ENCODE assay signal across 9 mouse cellular contexts in the genomic region with DNA sequence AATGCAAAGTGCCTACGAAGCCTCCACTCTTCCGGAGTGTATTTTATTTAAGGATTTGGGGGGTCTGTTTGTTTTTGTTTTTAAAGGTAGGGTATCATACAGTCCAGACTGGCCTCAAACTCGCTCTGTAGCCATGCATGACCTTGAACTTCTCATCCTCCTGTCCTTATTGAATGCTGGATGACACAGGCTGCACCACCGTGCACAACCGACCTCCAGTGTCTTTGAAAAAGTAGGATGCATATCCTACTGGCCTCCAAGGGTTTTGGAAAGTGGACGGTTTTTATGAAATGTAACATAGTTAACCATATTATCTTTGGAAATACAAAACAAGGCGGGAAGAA. TPM values are rescaled to one million over a fixed set of nuclear protein-coding genes. Genes with fewer than 3 reads are reported as not detected.
DNase-seq lines count a peak whose midpoint lies in the region; ATAC-seq and TF ChIP-seq lines count a peak whose summit lies in the region.
"Had no signal": no experiment of that assay in that cellular context is flagged by ENCODE, and none has a peak within 500 bp of the region (broad histone marks: within the 10 kb centered on the region; RNA-seq: fewer than 3 reads in every experiment).

No protein-coding gene starts in this region.

- no peak for DNase-seq in heart, adult 11 months
- DNase-seq in cerebellum, postnatal 25 days: no peak
- no peak for DNase-seq in layer of hippocampus, postnatal 25 days (ENCODE audit: extremely low spot score in 1 of 2, low spot score in 1 of 2)

- no peak for TF ChIP-seq POLR2A in cortical plate, adult 2 months (IDR thresholded peaks at IDR 0.05; ENCODE audit: extremely low read depth, insufficient read depth, low read length)

- 36% methylated on average over 7 of the region's 7 CpGs for WGBS in heart, embryonic 16.5 days
- WGBS in hindbrain, embryonic 15.5 days: 32% methylated on average over 7 of the region's 7 CpGs
- WGBS in midbrain, embryonic 13.5 days: 30% methylated on average over 7 of the region's 7 CpGs

- TF ChIP-seq CTCF in cortical plate, adult 2 months (IDR thresholded peaks at IDR 0.05; ENCODE audit: extremely low read depth, insufficient read depth, low read length): no peak

- H3K9ac ChIP-seq in heart, embryonic 16.5 days (ENCODE audit: low read length): peak overlapping the region; percentile 67
- H3K9ac ChIP-seq in hindbrain, embryonic 15.5 days: peak overlapping the region; percentile 47
- peak overlapping the region; percentile 65 for H3K9ac ChIP-seq in midbrain, embryonic 13.5 days (replicated peaks)

- H3K4me3 ChIP-seq in heart, embryonic 16.5 days (ENCODE audit: low read length): peak overlapping the region; percentile 61
- peak overlapping the region; percentile 37 for H3K4me3 ChIP-seq in cortical plate, adult 2 months (ENCODE audit: insufficient read depth, low read length)
- peak overlapping the region; percentile 55 for H3K4me3 ChIP-seq in hindbrain, embryonic 15.5 days
- peak overlapping the region; percentile 51 for H3K4me3 ChIP-seq in midbrain, embryonic 13.5 days (replicated peaks)

- no peaks in the 10 kb centered on the region for H3K36me3 ChIP-seq in heart, embryonic 16.5 days (ENCODE audit: control insufficient read depth, insufficient read depth)
- H3K36me3 ChIP-seq in hindbrain, embryonic 15.5 days: no peaks in the 10 kb centered on the region
- H3K36me3 ChIP-seq in midbrain, embryonic 13.5 days: no peaks in the 10 kb centered on the region

- H3K4me1 ChIP-seq in heart, embryonic 16.5 days (ENCODE audit: control insufficient read depth, insufficient read depth, low read length): no peaks in the 10 kb centered on the region
- H3K4me1 ChIP-seq in cortical plate, adult 2 months (ENCODE audit: control insufficient read depth, insufficient read depth, low read length): no peaks in the 10 kb centered on the region
- peaks cover 10% of the 10 kb centered on the region for H3K4me1 ChIP-seq in hindbrain, embryonic 15.5 days (replicated peaks)
- H3K4me1 ChIP-seq in midbrain, embryonic 13.5 days (replicated peaks): peaks cover 10% of the 10 kb centered on the region

- H3K9me3 ChIP-seq in heart, embryonic 16.5 days (replicated peaks; ENCODE audit: control insufficient read depth, low read length): peaks cover 9% of the 10 kb centered on the region
- H3K9me3 ChIP-seq in hindbrain, embryonic 15.5 days: no peaks in the 10 kb centered on the region
- no peaks in the 10 kb centered on the region for H3K9me3 ChIP-seq in midbrain, embryonic 13.5 days

- no peak for ATAC-seq in heart, embryonic 16.5 days (replicated peaks; ENCODE audit: extremely low read depth, insufficient read depth, low FRiP score)
- ATAC-seq in hindbrain, embryonic 15.5 days (ENCODE audit: low FRiP score, low read depth): no peak; the same call in none of the 2 replicates
- peak; percentile 75 for ATAC-seq in midbrain, embryonic 13.5 days
- ATAC-seq in monocyte, adult 5-6 weeks (replicated peaks; ENCODE audit: insufficient number of reproducible peaks, low FRiP score, low TSS enrichment, poor library complexity, severe bottlenecking): no peak

- H3K27me3 ChIP-seq in heart, embryonic 16.5 days (ENCODE audit: control insufficient read depth, insufficient read depth, low read length): no peaks in the 10 kb centered on the region
- no peaks in the 10 kb centered on the region for H3K27me3 ChIP-seq in hindbrain, embryonic 15.5 days
- no peaks in the 10 kb centered on the region for H3K27me3 ChIP-seq in midbrain, embryonic 13.5 days
- H3K27me3 ChIP-seq: CH12.LX had no signal

- H3K27ac ChIP-seq in heart, embryonic 16.5 days (ENCODE audit: low read length): no peak overlapping the region
- H3K27ac ChIP-seq in cortical plate, adult 2 months (ENCODE audit: insufficient read depth, low read length): no peak overlapping the region
- no peak overlapping the region for H3K27ac ChIP-seq in hindbrain, embryonic 15.5 days (replicated peaks)
- H3K27ac ChIP-seq in midbrain, embryonic 13.5 days: no peak overlapping the region

- H3K4me2 ChIP-seq in heart, embryonic 16.5 days (ENCODE audit: low read depth, low read length): peak overlapping the region; percentile 96
- H3K4me2 ChIP-seq in hindbrain, embryonic 15.5 days: peak overlapping the region; percentile 80
- peak overlapping the region; percentile 72 for H3K4me2 ChIP-seq in midbrain, embryonic 13.5 days (replicated peaks)

RNA-seq across cellular contexts. Expression of a gene that starts 0.3 kb away (rescaled TPM):
- 0.34 and 0.42 TPM in 2 replicates for polyA plus RNA-seq in heart, embryonic 16.5 days (2015; fragmentation: Nextera tagmentation; extraction: Ambion mirVana)
- polyA plus RNA-seq in cortical plate, adult 2 months (2012; rRNA removed): 11.8 and 13.4 TPM in 2 replicates
- polyA plus RNA-seq in hindbrain, embryonic 15.5 days (2015; fragmentation: Nextera tagmentation; extraction: Ambion mirVana): 3.2 and 3.5 TPM in 2 replicates
- polyA plus RNA-seq in midbrain, embryonic 13.5 days (2015; fragmentation: Nextera tagmentation; extraction: Ambion mirVana): 2.8 and 5.0 TPM in 2 replicates
- total RNA-seq in monocyte, adult 5-6 weeks (2017): 0.53 to 0.58 TPM in 2 of 3 replicates, not detected in the other
- total RNA-seq in layer of hippocampus, postnatal 25 days (2021): 1 to 10 TPM; 8.9 to 9.7 TPM

RNA-seq across cellular contexts. Expression of a gene that starts 18.6 kb away (rescaled TPM):
- polyA plus RNA-seq in heart, embryonic 16.5 days (2015; fragmentation: Nextera tagmentation; extraction: Ambion mirVana): 214 and 262 TPM in 2 replicates
- 97.6 and 101 TPM in 2 replicates for polyA plus RNA-seq in cortical plate, adult 2 months (2012; rRNA removed)
- 157 and 160 TPM in 2 replicates for polyA plus RNA-seq in hindbrain, embryonic 15.5 days (2015; fragmentation: Nextera tagmentation; extraction: Ambion mirVana)
- 146 TPM in 2 replicates for polyA plus RNA-seq in midbrain, embryonic 13.5 days (2015; fragmentation: Nextera tagmentation; extraction: Ambion mirVana)
- total RNA-seq in monocyte, adult 5-6 weeks (2017): 32.4 to 39.0 TPM (median 35.7 TPM) in 3 replicates
- total RNA-seq in layer of hippocampus, postnatal 25 days (2021): 10 to 100 TPM; 84.7 to 92.8 TPM

RNA-seq across cellular contexts. Expression of a gene that starts 47.3 kb away (rescaled TPM):
- polyA plus RNA-seq in heart, embryonic 16.5 days (2015; fragmentation: Nextera tagmentation; extraction: Ambion mirVana): 23.8 and 25.3 TPM in 2 replicates
- polyA plus RNA-seq in cortical plate, adult 2 months (2012; rRNA removed): 21.2 and 22.4 TPM in 2 replicates
- polyA plus RNA-seq in hindbrain, embryonic 15.5 days (2015; fragmentation: Nextera tagmentation; extraction: Ambion mirVana): 0.14 and 0.19 TPM in 2 replicates
- 0.24 TPM in 1 of 2 replicates, not detected in the other for polyA plus RNA-seq in midbrain, embryonic 13.5 days (2015; fragmentation: Nextera tagmentation; extraction: Ambion mirVana)
- total RNA-seq in monocyte, adult 5-6 weeks (2017): not detected in 3 replicates
- 10 to 100 TPM; 15.1 to 15.5 TPM for total RNA-seq in layer of hippocampus, postnatal 25 days (2021)
- total RNA-seq: CH12.LX had no signal

RNA-seq across cellular contexts. Expression of a gene that starts 58.6 kb away (rescaled TPM):
- 2.1 and 2.2 TPM in 2 replicates for polyA plus RNA-seq in heart, embryonic 16.5 days (2015; fragmentation: Nextera tagmentation; extraction: Ambion mirVana)
- 4.7 and 5.7 TPM in 2 replicates for polyA plus RNA-seq in cortical plate, adult 2 months (2012; rRNA removed)
- 2.9 and 3.0 TPM in 2 replicates for polyA plus RNA-seq in hindbrain, embryonic 15.5 days (2015; fragmentation: Nextera tagmentation; extraction: Ambion mirVana)
- polyA plus RNA-seq in midbrain, embryonic 13.5 days (2015; fragmentation: Nextera tagmentation; extraction: Ambion mirVana): 2.1 and 2.2 TPM in 2 replicates
- 0.29 to 4.3 TPM (median 3.2 TPM) in 3 replicates for total RNA-seq in monocyte, adult 5-6 weeks (2017)
- total RNA-seq in layer of hippocampus, postnatal 25 days (2021): 1 to 10 TPM; 2.4 to 2.5 TPM

Comparison
In these comparisons a context has a peak if more than half of its experiments do, and no peak if none do; other contexts are left out.
1. RNA of a gene that starts 47.3 kb away (polyA plus RNA-seq): 23.8 to 25.3 TPM in heart, embryonic 16.5 days and 21.2 to 22.4 TPM in cortical plate, adult 2 months; 0.24 TPM in midbrain, embryonic 13.5 days and 0.14 to 0.19 TPM in hindbrain, embryonic 15.5 days; every median in the first group is over 10 times any median in the second.
2. Peak in every context shown above with its lines, with median percentiles within 50 percentile points of each other: H3K4me2 ChIP-seq, H3K4me3 ChIP-seq and H3K9ac ChIP-seq.